Mouse (Mus musculus): ENCODE measurements around the gene Nebl. TPM values are rescaled to one million over a fixed set of nuclear protein-coding genes. Genes with fewer than 3 reads are reported as not detected.

The Nebl gene
- polyA plus RNA-seq, 1 experiment from 2014 or later = 337 TPM

DNA sequence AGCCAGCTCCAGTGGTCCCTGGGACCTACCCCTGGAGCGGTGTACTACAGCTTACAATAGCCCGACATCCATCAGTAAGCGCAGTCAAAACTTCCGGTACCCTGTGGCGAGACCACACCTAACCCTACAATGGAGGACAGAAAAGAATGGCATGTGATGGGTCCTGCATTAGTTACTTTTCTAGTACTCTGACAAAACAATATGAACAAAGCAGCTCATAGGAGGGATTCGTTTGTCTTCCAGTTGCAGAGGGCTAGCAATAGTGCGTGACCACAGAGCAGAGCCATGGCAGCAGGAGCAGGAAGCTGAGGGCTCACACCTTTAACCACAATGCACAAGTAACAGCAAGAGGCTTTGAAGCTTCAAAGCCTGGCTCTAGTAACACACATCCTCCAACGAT, 59.7 kb downstream of the Nebl start:
- H3K27ac ChIP-seq (ENCODE audit: poor library complexity, severe bottlenecking) = no peak overlapping the region
- peaks cover 2% of the 10 kb centered on the region; the same call in 1 of the 2 replicates for H3K27me3 ChIP-seq (replicated peaks)
- 84% methylated on average over 8 of the region's 8 CpGs for WGBS
- H3K4me3 ChIP-seq = no peak overlapping the region
- H3K9me3 ChIP-seq (replicated peaks) = no peaks in the 10 kb centered on the region
- H3K9ac ChIP-seq = no peak overlapping the region
- H3K4me2 ChIP-seq = no peak overlapping the region
- ATAC-seq (ENCODE audit: insufficient number of reproducible peaks, low FRiP score) = no peak
- no peaks in the 10 kb centered on the region for H3K36me3 ChIP-seq
- H3K4me1 ChIP-seq (replicated peaks) = peaks cover 6% of the 10 kb centered on the region; the same call in 1 of the 2 replicates

- Histone ChIP-seq H3K36me3 (no peaks in the 10 kb centered on the region), H3K9me3 (replicated peaks) (no peaks in the 10 kb centered on the region), H3K27me3 (replicated peaks) (peaks cover 2% of the 10 kb centered on the region; the same call in 1 of the 2 replicates), H3K27ac (ENCODE audit: poor library complexity, severe bottlenecking) (no peak overlapping the region), H3K4me3 (no peak overlapping the region), H3K9ac (no peak overlapping the region; the same call in 1 of the 2 replicates), H3K4me1 (replicated peaks) (peaks cover 6% of the 10 kb centered on the region; the same call in 1 of the 2 replicates), H3K4me2 (no peak overlapping the region)
- no peak for ATAC-seq (ENCODE audit: insufficient number of reproducible peaks, low FRiP score)
- WGBS = 40% methylated on average over 10 of the region's 10 CpGs
Measured at GRCm38 (mm10) chr2:17669953-17670352, 61.3 kb downstream of the Nebl start.

- Histone ChIP-seq H3K4me3 (no peak overlapping the region), H3K9ac (no peak overlapping the region), H3K9me3 (replicated peaks) (no peaks in the 10 kb centered on the region), H3K27me3 (replicated peaks) (peaks cover 2% of the 10 kb centered on the region; the same call in 1 of the 2 replicates), H3K4me1 (replicated peaks) (peaks cover 6% of the 10 kb centered on the region; the same call in 1 of the 2 replicates), H3K4me2 (no peak overlapping the region), H3K36me3 (no peaks in the 10 kb centered on the region), H3K27ac (ENCODE audit: poor library complexity, severe bottlenecking) (no peak overlapping the region)
- WGBS = 54% methylated on average over 2 of the region's 2 CpGs
- ATAC-seq (ENCODE audit: insufficient number of reproducible peaks, low FRiP score) = no peak
Measured at GRCm38 (mm10) chr2:17669000-17669399, 62.3 kb downstream of the Nebl start.

GRCm38 (mm10) chr2:17658176-17658575, 73.1 kb downstream of the Nebl start:
- no peaks in the 10 kb centered on the region for H3K27me3 ChIP-seq (replicated peaks)
- 71% methylated on average over 5 of the region's 5 CpGs for WGBS
- no peaks in the 10 kb centered on the region for H3K36me3 ChIP-seq
- H3K9me3 ChIP-seq (replicated peaks) = no peaks in the 10 kb centered on the region
- ATAC-seq (ENCODE audit: insufficient number of reproducible peaks, low FRiP score) = no peak
- H3K4me2 ChIP-seq = no peak overlapping the region
- no peak overlapping the region for H3K4me3 ChIP-seq
- no peak overlapping the region for H3K27ac ChIP-seq (ENCODE audit: poor library complexity, severe bottlenecking)
- no peak overlapping the region for H3K9ac ChIP-seq
- H3K4me1 ChIP-seq (replicated peaks) = no peaks in the 10 kb centered on the region; the same call in 1 of the 2 replicates

GRCm38 (mm10) chr2:17650147-17650834, 81.0 kb downstream of the Nebl start:
- WGBS = 71% methylated on average over 10 of the region's 10 CpGs

GRCm38 (mm10) chr2:17649728-17650127, 81.5 kb downstream of the Nebl start:
- WGBS = 67% methylated on average over 3 of the region's 3 CpGs
- Histone ChIP-seq H3K27me3 (replicated peaks) (no peaks in the 10 kb centered on the region), H3K9me3 (replicated peaks) (no peaks in the 10 kb centered on the region), H3K4me2 (no peak overlapping the region), H3K36me3 (no peaks in the 10 kb centered on the region), H3K4me3 (no peak overlapping the region), H3K27ac (ENCODE audit: poor library complexity, severe bottlenecking) (no peak overlapping the region), H3K4me1 (replicated peaks) (no peaks in the 10 kb centered on the region), H3K9ac (no peak overlapping the region)
- no peak for ATAC-seq (ENCODE audit: insufficient number of reproducible peaks, low FRiP score)

More at GRCm38 (mm10) chr2:17650147-17650834, 81.0 kb downstream of the Nebl start:
- no peak overlapping the region for H3K27ac ChIP-seq (ENCODE audit: poor library complexity, severe bottlenecking)
- no peaks in the 10 kb centered on the region for H3K4me1 ChIP-seq (replicated peaks)
- no peak overlapping the region for H3K4me2 ChIP-seq
- no peak overlapping the region for H3K4me3 ChIP-seq
- H3K9ac ChIP-seq = no peak overlapping the region
- H3K36me3 ChIP-seq = no peaks in the 10 kb centered on the region
- no peaks in the 10 kb centered on the region for H3K27me3 ChIP-seq (replicated peaks)
- ATAC-seq (ENCODE audit: insufficient number of reproducible peaks, low FRiP score) = no peak
- no peaks in the 10 kb centered on the region for H3K9me3 ChIP-seq (replicated peaks)

GRCm38 (mm10) chr2:17644282-17645262, 86.7 kb downstream of the Nebl start:
- Histone ChIP-seq H3K4me2 (no peak overlapping the region), H3K9me3 (replicated peaks) (no peaks in the 10 kb centered on the region), H3K36me3 (no peaks in the 10 kb centered on the region), H3K4me1 (replicated peaks) (no peaks in the 10 kb centered on the region), H3K4me3 (no peak overlapping the region), H3K27ac (ENCODE audit: poor library complexity, severe bottlenecking) (no peak overlapping the region), H3K27me3 (replicated peaks) (no peaks in the 10 kb centered on the region), H3K9ac (no peak overlapping the region)
- ATAC-seq (ENCODE audit: insufficient number of reproducible peaks, low FRiP score) = no peak
- 33% methylated on average over 3 of the region's 3 CpGs for WGBS

- H3K27ac ChIP-seq (ENCODE audit: poor library complexity, severe bottlenecking) = no peak overlapping the region
- 51% methylated on average over 7 of the region's 7 CpGs for WGBS
Measured at GRCm38 (mm10) chr2:17643869-17644268, 87.4 kb downstream of the Nebl start.

DNA sequence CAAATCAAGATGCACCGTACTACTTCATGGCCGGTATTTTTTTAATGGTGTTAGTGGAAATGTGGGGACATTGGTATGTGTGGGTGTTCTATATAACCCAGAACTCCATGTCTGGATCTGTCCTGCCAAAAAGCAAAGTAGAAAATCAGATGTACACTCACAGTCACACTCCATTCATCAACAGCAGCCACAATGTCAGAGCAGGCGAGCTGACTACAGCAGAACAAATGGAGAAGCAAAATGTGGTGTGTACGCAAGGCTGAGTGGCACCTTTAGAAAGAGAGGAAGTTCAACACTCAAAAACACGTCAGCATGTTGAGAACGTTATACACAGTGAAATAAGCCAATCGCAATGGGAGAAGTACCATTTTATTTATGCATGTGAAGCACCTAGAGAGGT, 88.5 kb downstream of the Nebl start:
- no peaks in the 10 kb centered on the region for H3K27me3 ChIP-seq (replicated peaks)
- ATAC-seq (ENCODE audit: insufficient number of reproducible peaks, low FRiP score) = no peak
- H3K9ac ChIP-seq = no peak overlapping the region
- WGBS = 74% methylated on average over 7 of the region's 7 CpGs
- H3K27ac ChIP-seq (ENCODE audit: poor library complexity, severe bottlenecking) = no peak overlapping the region
- no peak overlapping the region for H3K4me2 ChIP-seq
- H3K4me3 ChIP-seq = no peak overlapping the region
- no peaks in the 10 kb centered on the region for H3K4me1 ChIP-seq (replicated peaks)
- no peaks in the 10 kb centered on the region for H3K36me3 ChIP-seq
- no peaks in the 10 kb centered on the region for H3K9me3 ChIP-seq (replicated peaks)

More at GRCm38 (mm10) chr2:17643869-17644268, 87.4 kb downstream of the Nebl start:
- Histone ChIP-seq H3K4me1 (replicated peaks) (no peaks in the 10 kb centered on the region), H3K36me3 (no peaks in the 10 kb centered on the region), H3K27me3 (replicated peaks) (no peaks in the 10 kb centered on the region), H3K9me3 (replicated peaks) (no peaks in the 10 kb centered on the region), H3K4me3 (no peak overlapping the region), H3K9ac (no peak overlapping the region), H3K4me2 (no peak overlapping the region)
- no peak for ATAC-seq (ENCODE audit: insufficient number of reproducible peaks, low FRiP score)

DNA sequence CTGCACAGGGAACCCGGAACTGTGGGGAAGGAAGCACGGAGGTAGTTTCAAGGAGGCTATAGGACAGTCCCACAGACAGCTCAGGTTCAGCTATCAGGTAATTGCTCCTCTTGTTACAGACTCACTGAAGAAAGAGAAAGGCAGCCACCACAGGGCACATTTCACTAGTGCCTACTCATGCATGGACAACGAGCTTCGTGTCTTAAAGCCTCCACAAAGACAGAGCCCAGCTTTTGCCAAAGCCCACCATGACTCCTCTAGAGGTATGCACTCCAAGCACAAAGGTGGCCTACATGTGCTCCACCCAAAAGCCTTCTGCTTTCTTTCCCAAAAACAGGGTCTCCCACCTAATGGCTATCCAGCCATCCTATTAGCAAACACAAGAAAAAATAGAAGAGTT, 90.4 kb downstream of the Nebl start:
- Histone ChIP-seq H3K27ac (ENCODE audit: poor library complexity, severe bottlenecking) (no peak overlapping the region), H3K27me3 (replicated peaks) (no peaks in the 10 kb centered on the region), H3K4me3 (no peak overlapping the region), H3K36me3 (no peaks in the 10 kb centered on the region), H3K9me3 (replicated peaks) (no peaks in the 10 kb centered on the region), H3K4me2 (no peak overlapping the region), H3K4me1 (replicated peaks) (no peaks in the 10 kb centered on the region), H3K9ac (no peak overlapping the region)
- WGBS = 82% methylated on average over 4 of the region's 4 CpGs
- no peak for ATAC-seq (ENCODE audit: insufficient number of reproducible peaks, low FRiP score)

GRCm38 (mm10) chr2:17638631-17639030, 92.6 kb downstream of the Nebl start:
- no peaks in the 10 kb centered on the region for H3K27me3 ChIP-seq (replicated peaks)
- 72% methylated on average over 5 of the region's 5 CpGs for WGBS
- no peak overlapping the region for H3K27ac ChIP-seq (ENCODE audit: poor library complexity, severe bottlenecking)
- no peaks in the 10 kb centered on the region for H3K9me3 ChIP-seq (replicated peaks)
- ATAC-seq (ENCODE audit: insufficient number of reproducible peaks, low FRiP score) = no peak
- H3K36me3 ChIP-seq = no peaks in the 10 kb centered on the region
- H3K9ac ChIP-seq = no peak overlapping the region
- no peak overlapping the region for H3K4me3 ChIP-seq
- H3K4me2 ChIP-seq = no peak overlapping the region
- H3K4me1 ChIP-seq (replicated peaks) = no peaks in the 10 kb centered on the region

All from heart, embryonic 12.5 days (tissue).